Mouse (Mus musculus): Measurements from ENCODE around the gene Srrt. TPM values are rescaled to one million over a fixed set of nuclear protein-coding genes. Genes with fewer than 3 reads are reported as not detected.

The Srrt gene
- polyA plus RNA-seq, 1 experiment from 2014 or later: 70.5 TPM

GRCm38 (mm10) chr5:137313466-137314192 lies 6.2 kb upstream of the Srrt start:
- 4% methylated on average over 22 of the region's 22 CpGs for WGBS

GRCm38 (mm10) chr5:137308356-137308755 lies 882 bp upstream of the Srrt start:
- Histone ChIP-seq H3K36me3 (peaks cover 40% of the 10 kb centered on the region), H3K27me3 (no peaks in the 10 kb centered on the region), H3K4me2 (peak overlapping the region; percentile 64), H3K9me3 (replicated peaks) (no peaks in the 10 kb centered on the region), H3K27ac (peak overlapping the region; percentile 96), H3K4me1 (replicated peaks) (peaks cover 56% of the 10 kb centered on the region), H3K4me3 (peak overlapping the region; percentile 96), H3K9ac (peak overlapping the region; percentile 97; the same call in 1 of the 2 replicates)
- no peak for ATAC-seq (replicated peaks; ENCODE audit: insufficient number of reproducible peaks, insufficient read depth, low FRiP score, low read depth)
- 88% methylated on average over 4 of the region's 4 CpGs for WGBS

More at GRCm38 (mm10) chr5:137313466-137314192, 6.2 kb upstream of the Srrt start:
- H3K4me3 ChIP-seq: peak overlapping the region; percentile 82
- H3K9me3 ChIP-seq (replicated peaks): no peaks in the 10 kb centered on the region
- H3K4me2 ChIP-seq: peak overlapping the region; percentile 92
- peaks cover 38% of the 10 kb centered on the region for H3K4me1 ChIP-seq (replicated peaks)
- H3K9ac ChIP-seq: peak overlapping the region; percentile 96
- peaks cover 35% of the 10 kb centered on the region for H3K36me3 ChIP-seq
- ATAC-seq (replicated peaks; ENCODE audit: insufficient number of reproducible peaks, insufficient read depth, low FRiP score, low read depth): no peak; the same call in none of the 2 replicates
- peak overlapping the region; percentile 94 for H3K27ac ChIP-seq
- no peaks in the 10 kb centered on the region for H3K27me3 ChIP-seq

GRCm38 (mm10) chr5:137306439-137307005 lies 952 bp downstream of the Srrt start:
- no peak for ATAC-seq (replicated peaks; ENCODE audit: insufficient number of reproducible peaks, insufficient read depth, low FRiP score, low read depth)
- Histone ChIP-seq H3K27me3 (no peaks in the 10 kb centered on the region), H3K4me2 (peak overlapping the region; percentile 64), H3K4me1 (replicated peaks) (peaks cover 49% of the 10 kb centered on the region), H3K9ac (peak overlapping the region; percentile 97), H3K27ac (peak overlapping the region; percentile 96), H3K4me3 (peak overlapping the region; percentile 96), H3K36me3 (peaks cover 54% of the 10 kb centered on the region), H3K9me3 (replicated peaks) (no peaks in the 10 kb centered on the region)
- 12% methylated on average over 12 of the region's 12 CpGs for WGBS

GRCm38 (mm10) chr5:137305822-137306221 lies 1.7 kb downstream of the Srrt start:
- Histone ChIP-seq H3K36me3 (peaks cover 58% of the 10 kb centered on the region), H3K4me3 (peak overlapping the region; percentile 96), H3K9me3 (replicated peaks) (no peaks in the 10 kb centered on the region), H3K4me2 (peak overlapping the region; percentile 64), H3K9ac (peak overlapping the region; percentile 12; the same call in 1 of the 2 replicates), H3K27me3 (no peaks in the 10 kb centered on the region), H3K27ac (no peak overlapping the region), H3K4me1 (replicated peaks) (peaks cover 52% of the 10 kb centered on the region)
- WGBS: 65% methylated on average over 3 of the region's 3 CpGs
- ATAC-seq (replicated peaks; ENCODE audit: insufficient number of reproducible peaks, insufficient read depth, low FRiP score, low read depth): no peak

- H3K4me3 ChIP-seq: peak overlapping the region; percentile 96; the same call in 1 of the 2 replicates
- no peaks in the 10 kb centered on the region for H3K9me3 ChIP-seq (replicated peaks)
- ATAC-seq (replicated peaks; ENCODE audit: insufficient number of reproducible peaks, insufficient read depth, low FRiP score, low read depth): no peak
- no peak overlapping the region for H3K27ac ChIP-seq
- WGBS: 68% methylated on average over 4 of the region's 4 CpGs
- peak overlapping the region; percentile 64; the same call in 1 of the 2 replicates for H3K4me2 ChIP-seq
- H3K9ac ChIP-seq: 0 out of 2 replicates have a peak overlapping the region, but pooled peaks have one; percentile 26
- H3K36me3 ChIP-seq: peaks cover 58% of the 10 kb centered on the region
- no peaks in the 10 kb centered on the region for H3K27me3 ChIP-seq
- H3K4me1 ChIP-seq (replicated peaks): peaks cover 52% of the 10 kb centered on the region
These were observed 2.7 kb downstream of the Srrt start for GRCm38 (mm10) chr5:137304816-137305215.

- no peak for ATAC-seq (replicated peaks; ENCODE audit: insufficient number of reproducible peaks, insufficient read depth, low FRiP score, low read depth)
- Histone ChIP-seq H3K9ac (no peak overlapping the region), H3K27me3 (no peaks in the 10 kb centered on the region), H3K36me3 (peaks cover 58% of the 10 kb centered on the region), H3K9me3 (replicated peaks) (no peaks in the 10 kb centered on the region), H3K4me1 (replicated peaks) (peaks cover 52% of the 10 kb centered on the region), H3K4me2 (no peak overlapping the region), H3K4me3 (no peak overlapping the region), H3K27ac (no peak overlapping the region)
- WGBS: 45% methylated on average over 3 of the region's 3 CpGs
These were observed 3.3 kb downstream of the Srrt start for GRCm38 (mm10) chr5:137304165-137304564.

- no peaks in the 10 kb centered on the region for H3K27me3 ChIP-seq
- H3K9me3 ChIP-seq (replicated peaks): no peaks in the 10 kb centered on the region
- 41% methylated on average over 4 of the region's 4 CpGs for WGBS
- H3K9ac ChIP-seq: no peak overlapping the region
- H3K4me2 ChIP-seq: no peak overlapping the region
- H3K4me3 ChIP-seq: no peak overlapping the region
- peaks cover 58% of the 10 kb centered on the region for H3K36me3 ChIP-seq
- H3K4me1 ChIP-seq (replicated peaks): peaks cover 52% of the 10 kb centered on the region
- no peak overlapping the region for H3K27ac ChIP-seq
- no peak for ATAC-seq (replicated peaks; ENCODE audit: insufficient number of reproducible peaks, insufficient read depth, low FRiP score, low read depth)
These were observed 3.9 kb downstream of the Srrt start for GRCm38 (mm10) chr5:137303609-137304008.

- H3K27me3 ChIP-seq: no peaks in the 10 kb centered on the region
- H3K9me3 ChIP-seq (replicated peaks): no peaks in the 10 kb centered on the region
- H3K4me1 ChIP-seq (replicated peaks): peaks cover 44% of the 10 kb centered on the region
- no peak overlapping the region for H3K27ac ChIP-seq
- no peak overlapping the region for H3K4me3 ChIP-seq
- no peak overlapping the region for H3K9ac ChIP-seq
- WGBS: 80% methylated on average over 21 of the region's 21 CpGs
- H3K4me2 ChIP-seq: no peak overlapping the region
- no peak for ATAC-seq (replicated peaks; ENCODE audit: insufficient number of reproducible peaks, insufficient read depth, low FRiP score, low read depth)
- peaks cover 78% of the 10 kb centered on the region for H3K36me3 ChIP-seq
These were observed 6.2 kb downstream of the Srrt start for GRCm38 (mm10) chr5:137301253-137301652.

- no peak overlapping the region for H3K9ac ChIP-seq
- 55% methylated on average over 7 of the region's 7 CpGs for WGBS
- H3K27me3 ChIP-seq: no peaks in the 10 kb centered on the region
- no peak for ATAC-seq (replicated peaks; ENCODE audit: insufficient number of reproducible peaks, insufficient read depth, low FRiP score, low read depth)
- H3K36me3 ChIP-seq: peaks cover 85% of the 10 kb centered on the region
- no peak overlapping the region for H3K4me2 ChIP-seq
- H3K4me3 ChIP-seq: no peak overlapping the region
- no peaks in the 10 kb centered on the region for H3K9me3 ChIP-seq (replicated peaks)
- H3K27ac ChIP-seq: 0 out of 2 replicates have a peak overlapping the region, but pooled peaks have one; percentile 16
- H3K4me1 ChIP-seq (replicated peaks): peaks cover 34% of the 10 kb centered on the region
These were observed 8.2 kb downstream of the Srrt start for GRCm38 (mm10) chr5:137299240-137299639.

- Histone ChIP-seq H3K4me3 (no peak overlapping the region), H3K36me3 (peaks cover 69% of the 10 kb centered on the region), H3K9ac (no peak overlapping the region), H3K4me2 (no peak overlapping the region), H3K9me3 (replicated peaks) (no peaks in the 10 kb centered on the region), H3K4me1 (replicated peaks) (peaks cover 28% of the 10 kb centered on the region), H3K27me3 (0 out of 2 replicates have a peak, but pooled peaks cover under 1% of the 10 kb centered on the region), H3K27ac (no peak overlapping the region)
- 91% methylated on average over 14 of the region's 14 CpGs for WGBS
- no peak for ATAC-seq (replicated peaks; ENCODE audit: insufficient number of reproducible peaks, insufficient read depth, low FRiP score, low read depth)
These were observed 10.3 kb downstream of the Srrt start for GRCm38 (mm10) chr5:137297126-137297525.

- Histone ChIP-seq H3K9ac (no peak overlapping the region), H3K27me3 (peaks cover 12% of the 10 kb centered on the region), H3K36me3 (peaks cover 55% of the 10 kb centered on the region), H3K4me3 (no peak overlapping the region), H3K4me2 (no peak overlapping the region; the same call in 1 of the 2 replicates), H3K4me1 (replicated peaks) (peaks cover 19% of the 10 kb centered on the region), H3K9me3 (replicated peaks) (no peaks in the 10 kb centered on the region), H3K27ac (no peak overlapping the region)
- ATAC-seq (replicated peaks; ENCODE audit: insufficient number of reproducible peaks, insufficient read depth, low FRiP score, low read depth): no peak
- 90% methylated on average over 15 of the region's 15 CpGs for WGBS
These were observed 11.8 kb downstream of the Srrt start for GRCm38 (mm10) chr5:137295712-137296111.
